Mouse (Mus musculus) limb, embryonic 13.5 days (tissue): ENCODE data around the gene Rnf217. TPM values are rescaled to one million over a fixed set of nuclear protein-coding genes. Genes with fewer than 3 reads are reported as not detected.

Source experiments
- ATAC-seq: fragments of 200-750 bp; cut with Nextera tagmentation; 2 replicates; pipeline ENCODE4 v1.8.0; 2017; ENCODE audit warnings: low read depth, moderate number of reproducible peaks, moderate TSS enrichment; ENCODE audit not compliant: low FRiP score
- H3K27ac ChIP-seq: fragments of 300-500 bp; sonication (generic); 2 replicates; pipeline ENCODE4 v1.5.1; 2015; ENCODE audit warnings: inconsistent platforms, mild to moderate bottlenecking, moderate library complexity
- H3K27me3 ChIP-seq: fragments of 300-500 bp; sonication (generic); 2 replicates; pipeline ENCODE4 v1.6.1; 2015; ENCODE audit warnings: mild to moderate bottlenecking, inconsistent platforms
- H3K36me3 ChIP-seq: fragments of 300-500 bp; sonication (generic); 2 replicates; pipeline ENCODE4 v1.6.1; 2015; ENCODE audit warnings: inconsistent platforms, mild to moderate bottlenecking, moderate library complexity
- H3K4me1 ChIP-seq: fragments of 300-500 bp; sonication (generic); 2 replicates; pipeline ENCODE4 v1.6.1; 2015; ENCODE audit warnings: inconsistent platforms
- H3K4me2 ChIP-seq: fragments of 300-500 bp; sonication (generic); replicated peaks from 2 replicates; pipeline ENCODE4 v1.6.1; 2015; ENCODE audit warnings: inconsistent platforms, mild to moderate bottlenecking, moderate library complexity
- H3K4me3 ChIP-seq: fragments of 300-500 bp; sonication (generic); 2 replicates; pipeline ENCODE4 v1.5.1; 2015; ENCODE audit warnings: moderate library complexity, mild to moderate bottlenecking, inconsistent platforms
- H3K9ac ChIP-seq: fragments of 300-500 bp; sonication (generic); 2 replicates; pipeline ENCODE4 v1.6.1; 2015; ENCODE audit warnings: mild to moderate bottlenecking, inconsistent platforms
- H3K9me3 ChIP-seq: fragments of 300-500 bp; sonication (generic); 2 replicates; pipeline ENCODE4 v1.6.1; 2016; ENCODE audit warnings: inconsistent platforms
- WGBS: fragments of 180-500 bp; shearing (Covaris S2); methylation state at CpG from one replicate; pipeline ENCODE4 v1.1.7; 2015; 5-methylcytosine and 5-hydroxymethylcytosine counted together
- polyA plus RNA-seq: library from polyadenylated mRNA; unstranded; fragments of >200 nt; fragmentation: Nextera tagmentation; extraction: Ambion mirVana; gene quantifications from 2 replicates; pipeline ENCODE4 v1.2.1, GENCODE M21; 2015

Rnf217 gene
- polyA plus RNA-seq, 1 experiment from 2014 or later = 1.6 TPM

- Histone ChIP-seq H3K4me3 (no peak overlapping the region), H3K4me2 (no peak overlapping the region), H3K9me3 (no peaks in the 10 kb centered on the region), H3K4me1 (no peaks in the 10 kb centered on the region), H3K27me3 (no peaks in the 10 kb centered on the region), H3K9ac (no peak overlapping the region), H3K27ac (no peak overlapping the region), H3K36me3 (no peaks in the 10 kb centered on the region)
- WGBS = 23% methylated on average over 1 of the region's 1 CpGs
- no peak for ATAC-seq
Observed at GRCm38 (mm10) chr10:31551362-31551761, 57.6 kb downstream of the Rnf217 start.

- H3K4me1 ChIP-seq = no peaks in the 10 kb centered on the region
- H3K27me3 ChIP-seq = no peaks in the 10 kb centered on the region
- H3K36me3 ChIP-seq = no peaks in the 10 kb centered on the region
- no peak overlapping the region for H3K9ac ChIP-seq
- no peak overlapping the region for H3K4me2 ChIP-seq
- H3K4me3 ChIP-seq = no peak overlapping the region
- WGBS = 60% methylated on average over 2 of the region's 2 CpGs
- no peaks in the 10 kb centered on the region for H3K9me3 ChIP-seq
- ATAC-seq = no peak
- no peak overlapping the region for H3K27ac ChIP-seq
Observed at GRCm38 (mm10) chr10:31547156-31547555, 61.8 kb downstream of the Rnf217 start.

GRCm38 (mm10) chr10:31544149-31544942, 64.6 kb downstream of the Rnf217 start:
- Histone ChIP-seq H3K4me1 (no peaks in the 10 kb centered on the region), H3K36me3 (no peaks in the 10 kb centered on the region), H3K4me2 (no peak overlapping the region), H3K9me3 (no peaks in the 10 kb centered on the region), H3K27me3 (no peaks in the 10 kb centered on the region), H3K9ac (no peak overlapping the region), H3K4me3 (no peak overlapping the region), H3K27ac (no peak overlapping the region)
- WGBS = 93% methylated on average over 6 of the region's 6 CpGs
- no peak for ATAC-seq

GRCm38 (mm10) chr10:31540518-31540917, 68.5 kb downstream of the Rnf217 start:
- ATAC-seq = no peak
- 86% methylated on average over 4 of the region's 4 CpGs for WGBS
- no peak overlapping the region for H3K9ac ChIP-seq
- H3K27ac ChIP-seq = no peak overlapping the region
- H3K4me3 ChIP-seq = no peak overlapping the region
- H3K4me1 ChIP-seq = peaks cover 7% of the 10 kb centered on the region
- no peak overlapping the region for H3K4me2 ChIP-seq
- H3K27me3 ChIP-seq = no peaks in the 10 kb centered on the region
- no peaks in the 10 kb centered on the region for H3K36me3 ChIP-seq
- H3K9me3 ChIP-seq = no peaks in the 10 kb centered on the region

GRCm38 (mm10) chr10:31539351-31539750, 69.6 kb downstream of the Rnf217 start:
- Histone ChIP-seq H3K27me3 (no peaks in the 10 kb centered on the region), H3K4me1 (peaks cover 7% of the 10 kb centered on the region), H3K27ac (no peak overlapping the region), H3K9me3 (no peaks in the 10 kb centered on the region), H3K4me3 (no peak overlapping the region), H3K9ac (no peak overlapping the region), H3K36me3 (peaks cover 3% of the 10 kb centered on the region), H3K4me2 (no peak overlapping the region)
- WGBS = 60% methylated on average over 2 of the region's 2 CpGs
- ATAC-seq = no peak

GRCm38 (mm10) chr10:31538721-31539120, 70.3 kb downstream of the Rnf217 start:
- Histone ChIP-seq H3K9me3 (no peaks in the 10 kb centered on the region), H3K27me3 (no peaks in the 10 kb centered on the region), H3K27ac (no peak overlapping the region), H3K4me3 (no peak overlapping the region), H3K4me1 (peaks cover 7% of the 10 kb centered on the region), H3K36me3 (peaks cover 7% of the 10 kb centered on the region), H3K4me2 (no peak overlapping the region), H3K9ac (no peak overlapping the region)
- ATAC-seq = no peak
- WGBS = 81% methylated on average over 3 of the region's 3 CpGs

GRCm38 (mm10) chr10:31538243-31538642, 70.7 kb downstream of the Rnf217 start:
- H3K27me3 ChIP-seq = no peaks in the 10 kb centered on the region
- no peaks in the 10 kb centered on the region for H3K9me3 ChIP-seq
- WGBS = 93% methylated on average over 2 of the region's 2 CpGs
- H3K9ac ChIP-seq = no peak overlapping the region
- H3K4me2 ChIP-seq = no peak overlapping the region
- no peak overlapping the region for H3K27ac ChIP-seq
- H3K4me3 ChIP-seq = no peak overlapping the region
- H3K36me3 ChIP-seq = peaks cover 12% of the 10 kb centered on the region
- peaks cover 7% of the 10 kb centered on the region for H3K4me1 ChIP-seq
- no peak for ATAC-seq

- Histone ChIP-seq H3K9me3 (no peaks in the 10 kb centered on the region), H3K9ac (no peak overlapping the region), H3K27me3 (no peaks in the 10 kb centered on the region), H3K27ac (no peak overlapping the region), H3K36me3 (peaks cover 14% of the 10 kb centered on the region), H3K4me1 (peaks cover 7% of the 10 kb centered on the region), H3K4me2 (no peak overlapping the region), H3K4me3 (no peak overlapping the region)
- no peak for ATAC-seq
- 76% methylated on average over 3 of the region's 3 CpGs for WGBS
Observed at GRCm38 (mm10) chr10:31537213-31537612, 71.8 kb downstream of the Rnf217 start.

GRCm38 (mm10) chr10:31535046-31535445, 73.9 kb downstream of the Rnf217 start:
- no peaks in the 10 kb centered on the region for H3K9me3 ChIP-seq
- no peak overlapping the region for H3K9ac ChIP-seq
- no peak for ATAC-seq
- no peak overlapping the region for H3K4me2 ChIP-seq
- peaks cover 14% of the 10 kb centered on the region for H3K36me3 ChIP-seq
- no peaks in the 10 kb centered on the region for H3K27me3 ChIP-seq
- H3K4me1 ChIP-seq = peaks cover 7% of the 10 kb centered on the region
- WGBS = 92% methylated on average over 2 of the region's 2 CpGs
- no peak overlapping the region for H3K4me3 ChIP-seq
- no peak overlapping the region for H3K27ac ChIP-seq

- H3K27me3 ChIP-seq = no peaks in the 10 kb centered on the region
- ATAC-seq = peak; percentile 32; the same call in 1 of the 2 replicates
- no peak overlapping the region for H3K4me2 ChIP-seq
- H3K4me1 ChIP-seq = peaks cover 17% of the 10 kb centered on the region
- peaks cover 14% of the 10 kb centered on the region for H3K36me3 ChIP-seq
- no peak overlapping the region for H3K4me3 ChIP-seq
- 83% methylated on average over 6 of the region's 6 CpGs for WGBS
- H3K27ac ChIP-seq = no peak overlapping the region
- H3K9me3 ChIP-seq = no peaks in the 10 kb centered on the region
- no peak overlapping the region for H3K9ac ChIP-seq
Observed at GRCm38 (mm10) chr10:31533270-31533826, 75.6 kb downstream of the Rnf217 start.

- Histone ChIP-seq H3K36me3 (peaks cover 14% of the 10 kb centered on the region), H3K4me2 (no peak overlapping the region), H3K9me3 (no peaks in the 10 kb centered on the region), H3K27me3 (no peaks in the 10 kb centered on the region), H3K9ac (no peak overlapping the region), H3K27ac (no peak overlapping the region), H3K4me3 (no peak overlapping the region), H3K4me1 (peaks cover 19% of the 10 kb centered on the region)
- 74% methylated on average over 2 of the region's 2 CpGs for WGBS
- no peak for ATAC-seq
Observed at GRCm38 (mm10) chr10:31532782-31533181, 76.2 kb downstream of the Rnf217 start.

- WGBS = 25% methylated on average over 6 of the region's 6 CpGs
- ATAC-seq = no peak
- H3K4me2 ChIP-seq = no peak overlapping the region
- no peaks in the 10 kb centered on the region for H3K27me3 ChIP-seq
- no peak overlapping the region for H3K27ac ChIP-seq
- H3K9me3 ChIP-seq = no peaks in the 10 kb centered on the region
- peaks cover 8% of the 10 kb centered on the region for H3K36me3 ChIP-seq
- H3K4me1 ChIP-seq = peaks cover 13% of the 10 kb centered on the region
- H3K9ac ChIP-seq = no peak overlapping the region
- H3K4me3 ChIP-seq = no peak overlapping the region
Observed at GRCm38 (mm10) chr10:31528297-31528984, 80.5 kb downstream of the Rnf217 start.
